Mouse (Mus musculus): Measurements from ENCODE around the gene Slc25a43. TPM values are rescaled to one million over a fixed set of nuclear protein-coding genes. Genes with fewer than 3 reads are reported as not detected.

Gene Slc25a43
- polyA plus RNA-seq, 1 experiment from 2014 or later = 1.0 TPM

- no peak for ATAC-seq (ENCODE audit: insufficient read depth)
- Histone ChIP-seq H3K9ac (no peak overlapping the region), H3K27ac (replicated peaks) (peak overlapping the region; percentile 89), H3K4me3 (replicated peaks) (peak overlapping the region; percentile 65), H3K4me2 (peak overlapping the region; percentile 68), H3K36me3 (replicated peaks) (no peaks in the 10 kb centered on the region), H3K4me1 (replicated peaks) (peaks cover 17% of the 10 kb centered on the region), H3K27me3 (no peaks in the 10 kb centered on the region), H3K9me3 (replicated peaks) (no peaks in the 10 kb centered on the region)
- WGBS (ENCODE audit: insufficient replicate concordance) = 39% methylated on average over 6 of the region's 6 CpGs
These were observed 64.8 kb downstream of the Slc25a43 start for GRCm38 (mm10) chrX:36808318-36808683.

GRCm38 (mm10) chrX:36811377-36811776 is 67.9 kb downstream of the Slc25a43 start:
- H3K9me3 ChIP-seq (replicated peaks) = no peaks in the 10 kb centered on the region
- no peak overlapping the region for H3K4me3 ChIP-seq (replicated peaks)
- ATAC-seq (ENCODE audit: insufficient read depth) = no peak
- no peak overlapping the region for H3K4me2 ChIP-seq
- 34% methylated on average over 5 of the region's 5 CpGs for WGBS (ENCODE audit: insufficient replicate concordance)
- H3K9ac ChIP-seq = no peak overlapping the region
- H3K36me3 ChIP-seq (replicated peaks) = no peaks in the 10 kb centered on the region
- no peak overlapping the region for H3K27ac ChIP-seq (replicated peaks)
- H3K27me3 ChIP-seq = no peaks in the 10 kb centered on the region
- peaks cover 18% of the 10 kb centered on the region for H3K4me1 ChIP-seq (replicated peaks)

- Histone ChIP-seq H3K9ac (no peak overlapping the region), H3K4me3 (replicated peaks) (no peak overlapping the region), H3K4me2 (no peak overlapping the region), H3K27me3 (no peaks in the 10 kb centered on the region), H3K4me1 (replicated peaks) (peaks cover 11% of the 10 kb centered on the region), H3K36me3 (replicated peaks) (no peaks in the 10 kb centered on the region), H3K9me3 (replicated peaks) (no peaks in the 10 kb centered on the region), H3K27ac (replicated peaks) (no peak overlapping the region)
- 62% methylated on average over 8 of the region's 8 CpGs for WGBS (ENCODE audit: insufficient replicate concordance)
- ATAC-seq (ENCODE audit: insufficient read depth) = peak; percentile 63
These were observed 70.8 kb downstream of the Slc25a43 start for GRCm38 (mm10) chrX:36814161-36814836.

- 57% methylated on average over 4 of the region's 4 CpGs for WGBS (ENCODE audit: insufficient replicate concordance)
- peaks cover 11% of the 10 kb centered on the region for H3K4me1 ChIP-seq (replicated peaks)
- H3K36me3 ChIP-seq (replicated peaks) = no peaks in the 10 kb centered on the region
- no peak for ATAC-seq (ENCODE audit: insufficient read depth)
- H3K9me3 ChIP-seq (replicated peaks) = no peaks in the 10 kb centered on the region
- no peaks in the 10 kb centered on the region for H3K27me3 ChIP-seq
- no peak overlapping the region for H3K27ac ChIP-seq (replicated peaks)
- no peak overlapping the region for H3K9ac ChIP-seq
- H3K4me3 ChIP-seq (replicated peaks) = no peak overlapping the region
- H3K4me2 ChIP-seq = no peak overlapping the region
These were observed 71.6 kb downstream of the Slc25a43 start for GRCm38 (mm10) chrX:36815022-36815421.

GRCm38 (mm10) chrX:36815439-36815838 is 72.0 kb downstream of the Slc25a43 start:
- Histone ChIP-seq H3K27me3 (no peaks in the 10 kb centered on the region), H3K4me3 (replicated peaks) (no peak overlapping the region), H3K9me3 (replicated peaks) (no peaks in the 10 kb centered on the region), H3K27ac (replicated peaks) (no peak overlapping the region), H3K4me2 (no peak overlapping the region), H3K9ac (no peak overlapping the region), H3K36me3 (replicated peaks) (no peaks in the 10 kb centered on the region), H3K4me1 (replicated peaks) (peaks cover 11% of the 10 kb centered on the region)
- ATAC-seq (ENCODE audit: insufficient read depth) = no peak
- WGBS (ENCODE audit: insufficient replicate concordance) = 53% methylated on average over 4 of the region's 4 CpGs

- H3K4me1 ChIP-seq (replicated peaks) = peaks cover 11% of the 10 kb centered on the region
- 49% methylated on average over 8 of the region's 8 CpGs for WGBS (ENCODE audit: insufficient replicate concordance)
- H3K4me3 ChIP-seq (replicated peaks) = no peak overlapping the region
- no peak for ATAC-seq (ENCODE audit: insufficient read depth)
- no peaks in the 10 kb centered on the region for H3K27me3 ChIP-seq
- no peak overlapping the region for H3K27ac ChIP-seq (replicated peaks)
- H3K4me2 ChIP-seq = peak overlapping the region; percentile 56; the same call in 1 of the 2 replicates
- H3K36me3 ChIP-seq (replicated peaks) = no peaks in the 10 kb centered on the region
- no peak overlapping the region for H3K9ac ChIP-seq
- H3K9me3 ChIP-seq (replicated peaks) = no peaks in the 10 kb centered on the region
These were observed 73.0 kb downstream of the Slc25a43 start for GRCm38 (mm10) chrX:36816368-36816899.

GRCm38 (mm10) chrX:36816953-36817441 is 73.5 kb downstream of the Slc25a43 start:
- Histone ChIP-seq H3K4me3 (replicated peaks) (peak overlapping the region; percentile 26), H3K9me3 (replicated peaks) (no peaks in the 10 kb centered on the region), H3K27ac (replicated peaks) (peak overlapping the region; percentile 9; the same call in 1 of the 2 replicates), H3K4me1 (replicated peaks) (peaks cover 11% of the 10 kb centered on the region), H3K4me2 (peak overlapping the region; percentile 56), H3K9ac (no peak overlapping the region), H3K27me3 (no peaks in the 10 kb centered on the region), H3K36me3 (replicated peaks) (no peaks in the 10 kb centered on the region)
- peak; percentile 42; the same call in 1 of the 2 replicates for ATAC-seq (ENCODE audit: insufficient read depth)
- WGBS (ENCODE audit: insufficient replicate concordance) = 13% methylated on average over 10 of the region's 10 CpGs

- no peaks in the 10 kb centered on the region for H3K27me3 ChIP-seq
- no peak overlapping the region for H3K4me3 ChIP-seq (replicated peaks)
- peaks cover 11% of the 10 kb centered on the region for H3K4me1 ChIP-seq (replicated peaks)
- no peak overlapping the region for H3K4me2 ChIP-seq
- no peak overlapping the region for H3K27ac ChIP-seq (replicated peaks)
- H3K9me3 ChIP-seq (replicated peaks) = no peaks in the 10 kb centered on the region
- ATAC-seq (ENCODE audit: insufficient read depth) = no peak
- H3K36me3 ChIP-seq (replicated peaks) = no peaks in the 10 kb centered on the region
- 42% methylated on average over 4 of the region's 4 CpGs for WGBS (ENCODE audit: insufficient replicate concordance)
- no peak overlapping the region for H3K9ac ChIP-seq
These were observed 76.1 kb downstream of the Slc25a43 start for GRCm38 (mm10) chrX:36819575-36819974.

- WGBS (ENCODE audit: insufficient replicate concordance) = 16% methylated on average over 4 of the region's 4 CpGs
- no peak for ATAC-seq (ENCODE audit: insufficient read depth)
- H3K4me1 ChIP-seq (replicated peaks) = peaks cover 11% of the 10 kb centered on the region
- no peaks in the 10 kb centered on the region for H3K9me3 ChIP-seq (replicated peaks)
- no peak overlapping the region for H3K4me2 ChIP-seq
- H3K4me3 ChIP-seq (replicated peaks) = no peak overlapping the region
- no peaks in the 10 kb centered on the region for H3K27me3 ChIP-seq
- no peak overlapping the region for H3K27ac ChIP-seq (replicated peaks)
- no peaks in the 10 kb centered on the region for H3K36me3 ChIP-seq (replicated peaks)
- no peak overlapping the region for H3K9ac ChIP-seq
These were observed 76.7 kb downstream of the Slc25a43 start for GRCm38 (mm10) chrX:36820201-36820600.

- no peak overlapping the region for H3K27ac ChIP-seq (replicated peaks)
- WGBS (ENCODE audit: insufficient replicate concordance) = 64% methylated on average over 10 of the region's 10 CpGs
- ATAC-seq (ENCODE audit: insufficient read depth) = no peak
These were observed 80.7 kb downstream of the Slc25a43 start for GRCm38 (mm10) chrX:36823932-36824711.

GRCm38 (mm10) chrX:36825032-36825431 is 81.6 kb downstream of the Slc25a43 start:
- ATAC-seq (ENCODE audit: insufficient read depth) = no peak
- H3K27ac ChIP-seq (replicated peaks) = no peak overlapping the region

More at GRCm38 (mm10) chrX:36823932-36824711, 80.7 kb downstream of the Slc25a43 start:
- no peaks in the 10 kb centered on the region for H3K36me3 ChIP-seq (replicated peaks)
- H3K27me3 ChIP-seq = no peaks in the 10 kb centered on the region
- no peak overlapping the region for H3K9ac ChIP-seq
- no peak overlapping the region for H3K4me3 ChIP-seq (replicated peaks)
- H3K4me1 ChIP-seq (replicated peaks) = no peaks in the 10 kb centered on the region
- H3K9me3 ChIP-seq (replicated peaks) = no peaks in the 10 kb centered on the region
- H3K4me2 ChIP-seq = no peak overlapping the region

More at GRCm38 (mm10) chrX:36825032-36825431, 81.6 kb downstream of the Slc25a43 start:
- H3K9ac ChIP-seq = no peak overlapping the region
- no peaks in the 10 kb centered on the region for H3K9me3 ChIP-seq (replicated peaks)
- H3K36me3 ChIP-seq (replicated peaks) = no peaks in the 10 kb centered on the region
- no peak overlapping the region for H3K4me2 ChIP-seq
- no peaks in the 10 kb centered on the region for H3K4me1 ChIP-seq (replicated peaks)
- no peak overlapping the region for H3K4me3 ChIP-seq (replicated peaks)
- WGBS (ENCODE audit: insufficient replicate concordance) = 46% methylated on average over 2 of the region's 2 CpGs
- no peaks in the 10 kb centered on the region for H3K27me3 ChIP-seq

Measured in liver, embryonic 15.5 days (tissue).